ENCODE assay signal across 11 mouse cellular contexts in the genomic region with DNA sequence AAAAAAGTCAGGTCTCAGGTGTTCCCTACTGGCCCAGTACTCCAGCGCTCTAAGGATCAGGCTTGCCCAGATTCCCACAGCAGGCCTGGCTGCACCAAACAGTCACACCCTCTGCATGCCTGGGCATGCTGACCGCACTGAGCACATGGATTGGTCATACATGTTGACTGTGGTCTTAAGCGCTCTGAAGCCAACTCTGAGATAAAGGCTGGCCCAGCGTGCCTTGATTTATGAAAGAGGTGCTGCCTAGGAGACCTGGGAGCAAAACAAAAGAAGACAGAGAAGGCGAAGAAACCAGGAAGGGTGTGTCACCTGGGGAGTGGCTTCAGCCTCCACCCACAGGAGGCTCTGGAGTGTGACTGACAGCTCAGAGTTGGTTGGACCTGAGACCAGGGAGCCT. TPM values are rescaled to one million over a fixed set of nuclear protein-coding genes. Genes with fewer than 3 reads are reported as not detected.
DNase-seq lines count a peak whose midpoint lies in the region; ATAC-seq lines count a peak whose summit lies in the region.
"Had no signal": no experiment of that assay in that cellular context is flagged by ENCODE, and none has a peak within 500 bp of the region (broad histone marks: within the 10 kb centered on the region; RNA-seq: fewer than 3 reads in every experiment).

No protein-coding gene starts in this region.

- peaks cover 4% of the 10 kb centered on the region; the same call in 1 of the 2 replicates for H3K4me1 ChIP-seq in embryonic facial prominence, embryonic 14.5 days (ENCODE audit: control insufficient read depth, insufficient read depth, low read length)

- H3K9ac ChIP-seq in embryonic facial prominence, embryonic 14.5 days (ENCODE audit: low read depth, low read length) = no peak overlapping the region
- H3K9ac ChIP-seq: hindbrain, embryonic 13.5 days had no signal

- H3K4me3 ChIP-seq in embryonic facial prominence, embryonic 14.5 days (ENCODE audit: low read depth, low read length) = no peak overlapping the region
- H3K4me3 ChIP-seq: heart, adult 2 months; hindbrain, embryonic 13.5 days had no signal

- WGBS in embryonic facial prominence, embryonic 14.5 days = 70% methylated on average over 5 of the region's 5 CpGs

- peak; percentile 84 for ATAC-seq in embryonic facial prominence, embryonic 14.5 days (ENCODE audit: low read depth)
- peak; percentile 45; the same call in 1 of the 2 replicates for ATAC-seq in megakaryocyte progenitor cell, adult 5-6 weeks (replicated peaks; ENCODE audit: poor library complexity)
- ATAC-seq: forebrain, embryonic 16.5 days had no signal

- H3K4me2 ChIP-seq in embryonic facial prominence, embryonic 14.5 days (ENCODE audit: low read depth, low read length) = no peak overlapping the region
- H3K4me2 ChIP-seq: hindbrain, embryonic 13.5 days; liver, embryonic 11.5 days had no signal

- DNase-seq in urinary bladder, adult 18-20 months (ENCODE audit: low spot score in 2 of 2) = peak; percentile 48 to 76
- no peak for DNase-seq in urinary bladder, postnatal 10 days (ENCODE audit: low spot score)
- DNase-seq in embryonic facial prominence, embryonic 14.5 days (ENCODE audit: low spot score) = peak; percentile 72
- no peak for DNase-seq in layer of hippocampus, adult 9-10 months (ENCODE audit: low spot score)
- DNase-seq in spleen, postnatal 4 days (ENCODE audit: low spot score in 2 of 2) = no peak
- DNase-seq in cerebellum, adult 9-10 months = no peak
- DNase-seq: heart, adult 2 months had no signal

- H3K27me3 ChIP-seq in embryonic facial prominence, embryonic 14.5 days (replicated peaks; ENCODE audit: control insufficient read depth, insufficient read depth, low read length) = no peaks in the 10 kb centered on the region
- H3K27me3 ChIP-seq: hindbrain, embryonic 13.5 days had no signal

- H3K9me3 ChIP-seq in embryonic facial prominence, embryonic 14.5 days (ENCODE audit: control insufficient read depth, low read length) = peaks cover 4% of the 10 kb centered on the region; the same call in 1 of the 2 replicates
- H3K9me3 ChIP-seq: hindbrain, embryonic 13.5 days had no signal

- peak overlapping the region; percentile 63 for H3K27ac ChIP-seq in embryonic facial prominence, embryonic 14.5 days (replicated peaks; ENCODE audit: low read depth, low read length)
- H3K27ac ChIP-seq: heart, adult 2 months; hindbrain, embryonic 13.5 days had no signal

- H3K36me3 ChIP-seq in embryonic facial prominence, embryonic 14.5 days (ENCODE audit: control insufficient read depth, insufficient read depth, low read length) = no peaks in the 10 kb centered on the region
- H3K36me3 ChIP-seq: hindbrain, embryonic 13.5 days had no signal

RNA-seq across cellular contexts. Expression of gene Ctnnb1, which starts 9.9 kb away (rescaled TPM):
- polyA plus RNA-seq in embryonic facial prominence, embryonic 14.5 days (2014; fragmentation: Nextera tagmentation; extraction: Ambion mirVana) = 716 and 779 TPM in 2 replicates
- total RNA-seq in megakaryocyte progenitor cell, adult 5-6 weeks (2015) = 308 and 319 TPM in 2 replicates
- total RNA-seq in megakaryocyte progenitor cell, adult 5-6 weeks (2017) = 339 and 406 TPM in 2 replicates

Comparison
In these comparisons a context has a peak if more than half of its experiments do, and no peak if none do; other contexts are left out.
1. DNase-seq: peak in urinary bladder, adult 18-20 months (2 of 2) and embryonic facial prominence, embryonic 14.5 days (single experiment); none in urinary bladder, postnatal 10 days (single experiment), layer of hippocampus, adult 9-10 months (single experiment), spleen, postnatal 4 days (0 of 2) and cerebellum, adult 9-10 months (single experiment).